Mouse (Mus musculus) gastrocnemius, postnatal 36 days (tissue): ENCODE data around the gene Syn3. TPM values are rescaled to one million over a fixed set of nuclear protein-coding genes. Genes with fewer than 3 reads are reported as not detected.

Experiments used
- DNase-seq, 2 experiments: peaks; one replicate each; pipeline ENCODE4 v3.0.0; 2022
- intact Hi-C: fragments of 180-260 bp; cut with DNase I; formaldehyde crosslinking; loops from one replicate; pipeline ENCODE4 v1.15.1; 2025
- total RNA-seq, 2 experiments: library from RNA; stranded (reverse); gene quantifications; 2 replicates each; pipeline ENCODE4 v1.2.3; 2021

The Syn3 gene
- total RNA-seq, 2 experiments from 2014 or later = 0.15 to 0.28 TPM

GRCm38 (mm10) chr10:86258992-86259391 lies 239.7 kb downstream of the Syn3 start:
- intact Hi-C loops = no loop called here
- no peak for DNase-seq

- intact Hi-C loops = no loop called here
- no peak for DNase-seq
Measured at GRCm38 (mm10) chr10:86258046-86258445, 240.7 kb downstream of the Syn3 start.

GRCm38 (mm10) chr10:86257045-86257444 lies 241.7 kb downstream of the Syn3 start:
- no peak for DNase-seq
- intact Hi-C loops = no loop called here

DNA sequence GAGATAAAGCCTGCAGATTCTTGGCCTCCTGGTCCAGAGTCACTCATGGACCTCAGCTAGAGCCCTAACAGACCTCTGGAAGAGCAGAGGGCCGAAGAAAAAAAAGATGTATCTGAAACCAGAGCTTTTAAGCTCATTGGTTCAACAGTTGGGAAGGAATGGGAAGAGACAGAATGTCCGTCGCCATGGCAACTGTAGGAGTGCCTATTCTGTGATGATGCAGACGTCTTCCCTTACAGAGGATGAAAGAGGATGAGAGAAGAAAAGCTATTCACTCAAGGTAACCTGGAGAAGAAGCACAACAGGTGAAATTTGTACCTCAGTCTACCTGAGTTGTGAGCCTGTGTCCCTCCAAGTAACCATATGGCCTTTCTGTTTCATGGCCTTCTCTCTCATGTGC lies 242.5 kb downstream of the Syn3 start:
- intact Hi-C loops = no loop called here
- no peak for DNase-seq

- no peak for DNase-seq
- intact Hi-C loops = no loop called here
Measured at GRCm38 (mm10) chr10:86250149-86250922, 248.4 kb downstream of the Syn3 start.

GRCm38 (mm10) chr10:86249283-86249682 lies 249.4 kb downstream of the Syn3 start:
- intact Hi-C loops = no loop called here

GRCm38 (mm10) chr10:86248807-86249206 lies 249.9 kb downstream of the Syn3 start:
- no peak for DNase-seq
- intact Hi-C loops = no loop called here

More at GRCm38 (mm10) chr10:86249283-86249682, 249.4 kb downstream of the Syn3 start:
- no peak for DNase-seq

- DNase-seq = no peak
- intact Hi-C loops = no loop called here
Measured at GRCm38 (mm10) chr10:86248131-86248740, 250.5 kb downstream of the Syn3 start.

DNA sequence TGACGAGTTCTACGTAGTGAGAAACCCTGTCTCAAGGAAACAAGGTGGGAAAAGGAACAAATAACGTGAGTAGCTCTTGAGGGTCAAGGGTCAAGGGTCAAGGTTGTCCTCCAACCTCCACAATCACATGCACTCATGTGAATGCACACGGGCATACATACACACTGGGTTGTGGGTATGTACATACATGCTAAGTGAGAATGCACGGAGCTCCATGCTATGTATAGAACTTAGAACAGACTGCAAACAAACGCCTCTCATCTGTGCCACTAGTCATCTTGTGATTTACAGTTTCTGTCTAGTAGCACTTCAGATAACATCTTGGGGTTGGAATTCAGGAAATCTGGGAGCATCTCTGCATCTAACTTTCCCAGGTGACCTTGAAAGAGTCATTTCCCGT lies 253.3 kb downstream of the Syn3 start:
- intact Hi-C loops = no loop called here
- no peak for DNase-seq

- no peak for DNase-seq
- intact Hi-C loops = no loop called here
Measured at GRCm38 (mm10) chr10:86243525-86243924, 255.2 kb downstream of the Syn3 start.

DNA sequence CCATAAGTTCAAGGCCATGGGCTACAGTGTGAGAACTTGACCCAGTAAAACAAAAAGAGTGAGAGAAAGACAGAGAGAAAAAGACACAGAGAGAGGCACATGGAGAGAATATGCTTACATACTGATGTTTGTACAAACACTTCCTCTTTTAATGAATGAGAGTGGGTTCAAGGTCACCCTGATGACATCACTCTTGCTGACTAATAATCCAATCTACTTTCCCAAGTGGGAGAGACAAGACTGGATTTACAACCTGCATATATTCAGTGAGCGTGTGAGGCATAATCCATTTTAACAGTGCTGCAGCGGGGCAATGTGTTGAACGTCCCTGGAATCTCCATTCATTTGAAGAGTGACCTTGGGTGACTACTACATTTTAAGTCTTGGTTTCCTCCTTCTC lies 256.0 kb downstream of the Syn3 start:
- no peak for DNase-seq
- intact Hi-C loops = no loop called here

- DNase-seq = peak in 1 of 2 experiments; percentile 6
- intact Hi-C loops = no loop called here
Measured at GRCm38 (mm10) chr10:86230006-86230405, 268.7 kb downstream of the Syn3 start.

DNA sequence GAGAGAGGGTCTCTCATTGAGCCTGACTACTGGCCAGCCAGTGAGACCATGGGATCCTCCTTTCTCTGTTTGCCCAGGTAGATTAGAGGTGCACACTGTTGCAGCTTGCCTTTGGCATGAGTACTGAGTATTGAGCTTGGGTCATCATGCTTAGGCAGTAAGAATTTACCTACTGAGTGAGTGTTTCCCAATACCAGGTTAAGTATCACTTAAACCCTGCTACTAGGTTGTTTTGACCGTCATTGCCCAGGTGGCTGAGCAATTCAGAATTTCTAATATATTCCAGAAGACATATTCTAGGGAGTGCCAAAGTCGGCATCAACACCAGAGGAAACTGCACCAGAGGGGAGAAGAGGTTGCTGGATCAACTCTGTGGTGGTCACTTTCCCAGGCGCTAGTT lies 273.2 kb downstream of the Syn3 start:
- no peak for DNase-seq
- intact Hi-C loops = no loop called here

- no peak for DNase-seq
- intact Hi-C loops = no loop called here
Measured at GRCm38 (mm10) chr10:86218984-86219383, 279.7 kb downstream of the Syn3 start.

DNA sequence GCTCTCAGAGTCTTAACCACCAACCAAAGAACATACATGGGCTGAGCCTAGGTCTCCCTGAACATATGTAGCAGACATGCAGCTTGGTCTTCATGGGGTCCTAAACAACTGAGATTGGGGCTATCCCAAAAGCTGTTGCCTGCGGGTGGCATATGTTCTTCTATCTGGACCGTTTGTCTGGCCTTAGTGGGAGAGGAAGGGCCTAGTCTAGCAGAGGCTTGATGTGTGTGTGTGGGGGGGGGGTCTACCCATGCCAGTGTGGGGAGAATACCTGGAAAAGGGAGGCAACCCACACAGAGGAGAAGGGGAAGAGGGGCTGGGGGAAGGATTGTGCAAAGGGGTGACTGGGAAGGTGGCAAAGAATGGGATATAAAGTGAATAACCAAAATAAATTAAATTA lies 281.9 kb downstream of the Syn3 start:
- intact Hi-C loops = no loop called here
- no peak for DNase-seq

- DNase-seq = peak; percentile 38 to 52
Measured at GRCm38 (mm10) chr10:86212062-86212461, 286.6 kb downstream of the Syn3 start.

GRCm38 (mm10) chr10:86203915-86204314 lies 294.8 kb downstream of the Syn3 start:
- peak; percentile 78 to 80 for DNase-seq
- intact Hi-C loops = no loop called here

More at GRCm38 (mm10) chr10:86212062-86212461, 286.6 kb downstream of the Syn3 start:
- intact Hi-C loops = no loop called here

DNA sequence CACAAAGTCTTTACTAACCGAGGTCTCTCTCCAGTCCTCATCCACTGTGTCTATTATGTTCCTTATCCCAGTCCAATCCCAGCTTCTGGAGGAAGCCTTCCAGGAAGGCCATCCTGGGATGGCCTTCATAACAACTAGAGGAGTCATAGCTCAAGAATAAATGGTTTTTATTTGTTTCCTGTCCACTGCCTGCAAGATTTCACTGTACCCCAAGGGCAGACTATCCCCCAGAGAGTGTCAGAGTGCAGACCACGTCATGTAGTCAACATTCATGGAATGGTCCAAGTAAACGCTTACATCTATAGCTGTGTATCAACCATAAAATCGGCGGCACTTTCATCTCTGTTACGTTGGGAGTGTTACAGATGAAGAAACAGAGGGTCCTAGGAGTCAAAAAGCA lies 295.5 kb downstream of the Syn3 start:
- no peak for DNase-seq
- intact Hi-C loops = no loop called here

DNA sequence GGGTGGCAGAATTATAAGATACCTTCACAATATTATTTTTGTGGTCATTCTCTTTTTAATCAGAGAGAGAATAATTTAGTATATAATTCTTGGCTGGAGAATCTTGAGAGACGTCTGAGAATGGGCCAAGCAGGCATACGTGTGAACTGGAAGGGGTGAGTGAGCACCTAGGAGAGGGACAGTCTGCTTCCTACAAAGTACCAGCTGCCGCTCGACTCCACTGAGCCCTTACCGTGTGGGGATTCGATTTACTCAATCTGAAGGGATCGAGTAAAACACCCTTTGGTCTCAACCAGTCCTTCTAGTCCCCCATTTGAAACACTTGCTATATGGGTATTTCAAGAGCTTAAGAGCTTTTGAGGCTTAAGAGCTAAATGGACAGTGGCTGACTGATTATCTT lies 296.9 kb downstream of the Syn3 start:
- intact Hi-C loops = no loop called here

GRCm38 (mm10) chr10:86201006-86201405 lies 297.7 kb downstream of the Syn3 start:
- intact Hi-C loops = no loop called here

More for the DNA sequence above, 296.9 kb downstream of the Syn3 start:
- DNase-seq = no peak

GRCm38 (mm10) chr10:86196414-86197025 lies 302.2 kb downstream of the Syn3 start:
- intact Hi-C loops = no loop called here
- no peak for DNase-seq

More at GRCm38 (mm10) chr10:86201006-86201405, 297.7 kb downstream of the Syn3 start:
- no peak for DNase-seq

DNA sequence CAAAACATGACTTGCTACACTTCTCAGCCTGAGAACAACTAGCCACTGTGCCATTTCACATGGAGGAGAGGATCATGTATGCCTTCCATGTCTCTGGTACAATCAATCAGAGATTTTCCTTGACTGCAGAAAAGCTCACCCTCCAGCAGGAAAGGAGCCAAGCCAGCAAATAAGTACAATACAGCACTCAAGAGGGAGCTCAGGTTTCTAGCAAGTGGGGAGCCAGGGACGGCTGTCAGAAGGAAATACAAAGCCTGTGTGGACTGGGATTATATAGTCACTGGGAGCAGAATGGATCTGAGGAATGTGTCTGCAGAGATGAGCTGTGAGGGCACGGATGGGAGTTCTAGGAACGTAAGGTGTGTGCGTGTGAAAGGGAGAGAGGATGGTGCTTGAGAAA lies 304.0 kb downstream of the Syn3 start:
- no peak for DNase-seq
- intact Hi-C loops = no loop called here
